Mouse (Mus musculus): ENCODE measurements at regions not wholly inside any gene's neighbourhood (a gene's known extent, or its start where the extent isn't known, plus 50 kb on each side); places are given as distances from the start of the nearest gene placed in this dataset.

GRCm38 (mm10) chr13:46116576-46116975, 151.8 kb upstream of the Atxn1 start:
- DNase-seq (ENCODE audit: low spot score in 2 of 2): no peak

- DNase-seq (ENCODE audit: low spot score in 2 of 2): no peak
These were observed 140.2 kb upstream of the Atxn1 start for GRCm38 (mm10) chr13:46104971-46105370.

DNA sequence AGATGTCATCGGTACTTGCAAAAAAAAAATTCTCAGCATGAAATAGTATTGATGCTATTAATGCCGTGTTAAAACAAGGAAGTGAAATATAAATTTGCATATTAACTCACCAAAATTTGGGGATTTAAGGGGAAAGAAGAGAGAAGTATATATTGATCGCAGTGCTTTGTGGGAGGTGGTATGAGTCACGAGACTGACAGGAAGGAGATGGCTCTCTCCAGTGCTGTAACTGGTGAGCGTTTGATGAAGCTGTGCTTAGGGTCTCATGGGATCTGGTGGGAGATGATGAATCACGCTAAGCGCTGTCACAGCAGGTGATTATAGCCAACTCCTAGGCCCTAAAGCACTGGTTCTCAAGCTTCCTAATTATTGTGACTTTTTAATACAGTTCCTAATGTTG, 133.8 kb upstream of the Atxn1 start:
- peak in 1 of 2 experiments; percentile 10 for DNase-seq (ENCODE audit: low spot score in 2 of 2)

DNA sequence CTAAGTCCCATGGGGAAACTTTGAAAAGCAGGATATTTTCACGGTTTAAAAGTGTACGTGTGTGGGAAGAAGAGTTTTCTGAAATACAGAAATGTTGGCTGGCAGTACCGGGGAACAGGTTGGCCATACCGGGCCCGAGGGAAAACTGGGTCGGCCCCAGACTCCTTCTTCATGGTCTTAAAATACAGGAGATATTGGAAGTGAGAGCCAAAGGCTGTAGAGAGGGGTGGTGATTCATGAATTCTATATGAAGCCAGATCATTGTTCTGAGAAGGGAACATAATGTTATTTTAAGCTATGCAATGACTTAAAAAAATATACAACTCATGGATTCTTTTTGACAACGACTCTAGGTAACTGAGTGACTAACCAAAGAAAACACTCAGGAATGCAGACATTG, 133.3 kb upstream of the Atxn1 start:
- no peak for DNase-seq (ENCODE audit: low spot score in 2 of 2)

DNA sequence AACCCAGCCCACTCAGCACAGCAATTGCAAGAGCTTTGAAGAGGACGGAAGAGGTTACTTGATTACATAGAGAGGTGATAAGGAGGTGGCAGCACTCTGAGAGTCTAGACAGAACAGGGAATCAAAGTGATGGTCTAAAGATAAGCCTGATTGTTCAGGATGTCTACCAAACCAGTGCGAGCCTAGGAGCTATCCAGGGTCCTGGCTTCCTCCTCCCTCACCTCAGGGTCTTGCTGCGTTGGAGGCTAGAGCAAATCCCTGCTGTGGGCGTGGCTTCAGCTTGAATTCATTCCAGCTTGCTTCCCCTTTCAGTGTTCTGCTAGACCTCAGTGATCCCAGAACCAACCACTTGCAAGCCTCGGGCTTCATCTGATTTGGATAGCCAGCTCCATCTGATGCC, 132.2 kb upstream of the Atxn1 start:
- DNase-seq (ENCODE audit: low spot score in 2 of 2): peak; percentile 19

GRCm38 (mm10) chr13:46096416-46096815, 131.6 kb upstream of the Atxn1 start:
- DNase-seq (ENCODE audit: low spot score in 2 of 2): peak; percentile 11 to 12

DNA sequence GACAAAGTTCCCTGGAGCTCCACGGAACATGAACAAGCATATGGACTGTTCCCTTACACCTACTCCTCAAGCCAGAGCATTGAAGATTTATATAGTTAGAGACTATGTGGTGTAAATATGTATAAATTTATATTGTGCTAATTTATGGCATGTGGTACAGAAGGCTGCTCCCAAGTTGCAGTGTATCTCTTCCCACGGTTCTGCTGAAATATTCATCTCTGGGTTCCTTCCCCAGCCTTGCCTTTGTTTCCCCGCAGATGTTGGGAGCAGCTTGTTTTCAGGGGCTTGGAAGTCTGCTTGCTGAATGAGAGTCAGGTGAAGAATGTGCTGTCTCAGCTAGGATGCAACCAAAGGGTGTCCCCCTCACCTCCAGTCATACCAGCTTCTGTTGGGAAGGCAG, 128.0 kb upstream of the Atxn1 start:
- no peak for DNase-seq (ENCODE audit: low spot score in 2 of 2)

DNA sequence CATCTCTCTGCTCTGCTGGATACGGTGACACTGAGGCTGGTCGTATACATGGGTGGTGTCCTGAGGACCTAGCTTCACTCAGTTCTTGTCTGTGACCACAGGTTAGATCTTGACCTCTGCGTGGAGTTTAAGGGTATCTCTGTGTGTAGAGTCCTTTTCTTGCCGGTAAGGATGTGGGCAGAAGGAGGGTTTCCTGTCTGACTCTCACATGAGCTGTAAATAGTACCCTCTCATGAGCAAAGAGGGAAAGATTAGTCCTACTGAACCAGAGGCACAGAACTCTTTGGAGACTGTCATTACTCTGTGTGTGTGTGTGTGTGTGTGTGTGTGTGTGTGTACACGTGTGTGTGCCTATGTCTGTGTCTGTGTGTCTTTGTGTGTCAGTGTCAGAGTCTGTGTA, 126.3 kb upstream of the Atxn1 start:
- peak; percentile 17 to 29 for DNase-seq (ENCODE audit: low spot score in 2 of 2)

DNA sequence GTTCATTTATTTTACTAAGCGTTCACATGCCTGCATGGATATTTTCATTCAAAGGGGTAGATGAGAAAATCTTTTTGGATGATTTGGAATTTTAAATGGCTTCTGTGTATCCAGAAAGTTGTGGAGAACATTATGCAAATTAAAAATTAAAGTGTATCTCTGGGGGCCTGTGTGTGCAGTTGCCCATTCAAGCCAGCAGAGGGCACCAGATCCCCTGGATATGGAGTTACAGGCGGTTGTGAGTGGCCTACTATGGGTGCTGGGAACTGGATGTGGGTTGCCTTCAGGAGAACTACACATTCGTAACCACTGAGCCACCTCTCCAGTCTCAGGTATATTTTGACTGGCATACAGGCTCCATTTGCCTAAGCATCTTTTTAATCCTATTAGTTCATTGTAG, 123.4 kb upstream of the Atxn1 start:
- DNase-seq (ENCODE audit: low spot score in 2 of 2): no peak

- DNase-seq (ENCODE audit: low spot score in 2 of 2): no peak
These were observed 122.9 kb upstream of the Atxn1 start for GRCm38 (mm10) chr13:46087663-46088062.

- DNase-seq (ENCODE audit: low spot score in 2 of 2): no peak
These were observed 112.1 kb upstream of the Atxn1 start for GRCm38 (mm10) chr13:46076879-46077278.

GRCm38 (mm10) chr13:46071670-46072069, 106.9 kb upstream of the Atxn1 start:
- no peak for DNase-seq (ENCODE audit: low spot score in 2 of 2)

GRCm38 (mm10) chr13:46069571-46069970, 104.8 kb upstream of the Atxn1 start:
- no peak for DNase-seq (ENCODE audit: low spot score in 2 of 2)

DNA sequence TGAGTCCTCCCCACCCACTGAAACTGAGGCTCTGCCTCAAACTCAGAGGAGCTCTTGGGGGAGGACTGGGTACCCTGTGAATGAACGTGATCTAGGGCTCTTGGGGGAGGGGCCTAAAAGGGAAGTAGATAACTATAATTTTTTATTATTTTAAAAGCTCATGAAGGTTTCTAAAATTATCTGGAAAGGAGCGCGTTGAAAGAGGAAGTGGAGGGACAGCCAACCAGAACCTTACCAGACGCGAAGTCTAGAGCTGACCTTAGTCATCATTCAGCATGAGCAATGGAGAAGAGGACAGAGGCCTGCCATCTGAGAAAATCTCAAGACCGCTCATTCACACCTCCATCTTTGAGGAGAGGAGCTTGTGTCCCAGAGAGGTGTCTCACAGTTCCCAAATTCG, 98.0 kb upstream of the Atxn1 start:
- DNase-seq (ENCODE audit: low spot score in 2 of 2): peak; percentile 64 to 72

DNA sequence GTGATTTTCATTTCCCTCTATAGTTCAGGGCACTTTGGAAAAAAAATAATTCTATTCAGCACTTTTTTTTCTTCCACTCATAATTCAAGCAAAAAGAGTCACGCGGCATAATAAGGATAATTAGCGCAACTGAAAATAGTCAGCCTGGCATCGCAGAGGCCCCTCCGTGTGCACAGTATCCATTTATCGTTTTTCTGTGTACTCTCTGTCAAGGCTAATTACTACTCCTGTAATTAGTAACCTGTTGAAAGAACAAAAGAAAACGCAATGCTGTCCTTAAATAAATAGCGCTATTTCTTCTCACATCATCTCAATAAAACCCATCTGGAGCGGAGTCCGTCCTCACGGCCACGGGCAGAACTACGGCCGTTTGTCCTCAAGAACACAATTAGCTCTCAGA, 95.1 kb upstream of the Atxn1 start:
- DNase-seq (ENCODE audit: low spot score in 2 of 2): no peak

- peak; percentile 25 to 28 for DNase-seq (ENCODE audit: low spot score in 2 of 2)
These were observed 94.1 kb upstream of the Atxn1 start for GRCm38 (mm10) chr13:46058862-46059261.

GRCm38 (mm10) chr13:46058341-46058740, 93.5 kb upstream of the Atxn1 start:
- no peak for DNase-seq (ENCODE audit: low spot score in 2 of 2)

- no peak for DNase-seq (ENCODE audit: low spot score in 2 of 2)
These were observed 90.6 kb upstream of the Atxn1 start for GRCm38 (mm10) chr13:46055410-46055809.

GRCm38 (mm10) chr13:46043568-46043967, 78.8 kb upstream of the Atxn1 start:
- DNase-seq (ENCODE audit: low spot score in 2 of 2): no peak

DNA sequence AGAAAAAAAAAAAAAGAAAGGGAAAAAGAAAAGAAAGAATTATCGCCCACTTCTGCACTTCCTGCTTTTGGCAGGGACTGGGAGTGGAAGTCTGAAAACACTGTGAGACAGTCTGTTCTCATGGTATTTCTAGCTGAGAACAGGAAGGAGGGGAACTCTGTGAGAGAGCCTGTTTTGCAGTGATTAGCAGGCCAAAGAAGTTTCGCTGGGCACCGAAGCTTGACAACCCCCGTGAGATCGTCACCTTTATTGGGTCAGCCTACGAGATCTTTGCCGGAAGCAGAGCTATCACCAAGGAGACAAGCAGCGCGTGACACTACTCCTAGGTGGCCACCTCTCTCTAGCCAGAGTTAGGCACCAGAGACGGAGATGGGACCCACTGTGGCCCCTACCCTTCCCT, 78.2 kb upstream of the Atxn1 start:
- peak; percentile 85 to 88 for DNase-seq (ENCODE audit: low spot score in 2 of 2)

DNA sequence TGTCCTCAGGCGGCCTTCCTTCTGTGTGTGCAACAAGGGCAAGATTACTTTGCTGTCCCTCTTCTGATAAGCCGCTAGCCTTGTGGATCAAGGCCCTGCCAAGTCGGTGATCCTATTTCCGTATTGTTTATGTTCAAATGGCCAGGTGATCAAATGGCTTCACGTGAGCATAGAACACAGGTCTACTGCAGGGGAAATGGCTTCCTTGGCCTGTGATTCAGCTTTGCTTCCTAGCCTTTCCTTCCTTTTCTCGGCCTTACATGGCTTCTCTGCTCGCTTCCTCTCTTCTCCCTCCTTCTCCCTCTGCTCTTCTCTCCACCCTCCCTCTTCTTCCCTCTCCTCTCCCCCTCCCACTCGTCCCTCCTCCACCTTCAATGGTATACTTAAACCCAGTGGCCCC, 77.4 kb upstream of the Atxn1 start:
- no peak for DNase-seq (ENCODE audit: low spot score in 2 of 2)

DNA sequence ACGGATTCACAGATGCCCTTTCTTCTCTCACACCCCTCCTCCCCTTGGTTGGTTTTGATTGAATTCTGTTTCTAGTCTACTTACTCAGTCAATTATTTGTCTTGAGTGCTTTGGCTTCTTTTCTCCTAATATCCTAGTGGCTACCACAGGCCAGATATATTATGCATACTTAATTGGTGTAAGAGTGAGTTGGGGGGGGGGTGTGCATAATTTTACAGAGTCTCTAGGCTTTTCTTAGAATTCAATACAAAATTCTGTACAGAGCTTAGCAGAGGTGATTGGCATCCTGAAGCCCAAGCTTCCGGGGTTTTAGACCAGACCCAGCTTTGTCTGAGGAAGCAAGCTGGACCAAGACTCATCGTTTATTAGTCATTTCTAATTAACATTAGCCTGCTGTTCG, 76.7 kb upstream of the Atxn1 start:
- no peak for DNase-seq (ENCODE audit: low spot score in 2 of 2)

DNA sequence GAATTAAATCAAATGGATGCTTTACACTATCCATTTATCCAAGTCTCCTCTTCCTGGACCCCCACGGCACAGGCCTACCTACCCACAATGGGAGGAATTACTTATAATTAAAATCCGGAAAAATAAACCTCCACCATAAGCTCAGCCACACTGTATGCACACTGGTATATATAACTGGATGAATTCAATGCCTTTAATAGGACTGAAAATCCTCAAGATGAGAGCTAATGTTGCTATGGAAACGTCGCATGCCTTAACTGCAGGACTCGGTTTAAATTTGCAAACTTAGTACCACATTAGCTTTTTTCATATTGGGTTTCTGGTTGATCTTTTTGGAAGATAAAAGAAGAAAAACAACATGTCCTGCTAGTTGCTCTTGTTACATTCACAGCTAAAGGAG, 75.3 kb upstream of the Atxn1 start:
- no peak for DNase-seq (ENCODE audit: low spot score in 2 of 2)

GRCm38 (mm10) chr13:46038441-46039331, 73.9 kb upstream of the Atxn1 start:
- DNase-seq (ENCODE audit: low spot score in 2 of 2): no peak

Data from spleen, postnatal 36 days (tissue).